Mouse (Mus musculus) cerebellum, postnatal 25 days (tissue): ENCODE data around the gene B230118H07Rik.
A peak's percentile ranks its signal among the peaks of the same experiment; 100 is the strongest.

Experiments used
- DNase-seq, 2 experiments: peaks; one replicate each; pipeline ENCODE4 v3.0.0; 2021; ENCODE audit warnings: mixed read lengths in 2 of 2

B230118H07Rik gene

DNA sequence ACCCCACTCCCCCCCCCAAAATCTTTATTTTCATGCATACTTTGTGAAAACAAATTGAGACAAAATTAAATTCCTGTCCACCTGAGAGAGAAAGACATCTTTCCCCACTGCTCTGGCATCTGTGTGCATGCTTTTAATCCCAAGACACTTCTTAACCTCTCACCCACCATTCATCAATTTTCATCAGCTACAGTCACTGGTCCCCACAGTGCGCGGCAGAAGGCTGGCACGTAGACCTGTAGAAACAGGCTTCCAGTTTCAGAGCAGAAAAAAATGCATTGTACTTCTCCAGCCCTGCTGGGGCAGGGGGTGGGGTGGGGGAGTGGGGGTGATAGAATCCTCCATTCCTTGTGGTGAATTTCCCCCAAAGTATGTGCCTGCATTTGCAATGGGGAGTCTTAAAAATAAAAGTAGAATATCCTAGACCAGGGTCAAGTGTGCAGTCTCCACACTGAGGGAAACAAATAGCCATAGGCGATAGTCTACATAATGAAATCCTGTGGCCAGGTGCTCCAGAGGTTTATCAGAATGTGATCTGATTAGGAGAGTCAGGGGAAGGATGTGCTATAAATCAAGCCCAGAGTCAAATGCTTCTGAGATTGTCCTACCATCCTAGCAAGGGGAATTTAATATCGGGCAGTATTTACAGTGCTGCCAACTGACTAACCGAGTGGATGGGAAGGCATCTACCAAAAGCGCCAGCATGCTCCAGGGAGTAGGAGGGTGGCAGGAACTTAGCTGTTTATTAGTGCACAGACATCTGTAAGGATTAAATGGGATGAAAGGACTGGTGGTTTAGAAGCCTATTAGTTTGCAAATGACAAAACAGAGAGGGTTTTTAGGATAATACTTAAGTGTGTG lies 10.1 kb downstream of the B230118H07Rik start:
- DNase-seq: no peak

DNA sequence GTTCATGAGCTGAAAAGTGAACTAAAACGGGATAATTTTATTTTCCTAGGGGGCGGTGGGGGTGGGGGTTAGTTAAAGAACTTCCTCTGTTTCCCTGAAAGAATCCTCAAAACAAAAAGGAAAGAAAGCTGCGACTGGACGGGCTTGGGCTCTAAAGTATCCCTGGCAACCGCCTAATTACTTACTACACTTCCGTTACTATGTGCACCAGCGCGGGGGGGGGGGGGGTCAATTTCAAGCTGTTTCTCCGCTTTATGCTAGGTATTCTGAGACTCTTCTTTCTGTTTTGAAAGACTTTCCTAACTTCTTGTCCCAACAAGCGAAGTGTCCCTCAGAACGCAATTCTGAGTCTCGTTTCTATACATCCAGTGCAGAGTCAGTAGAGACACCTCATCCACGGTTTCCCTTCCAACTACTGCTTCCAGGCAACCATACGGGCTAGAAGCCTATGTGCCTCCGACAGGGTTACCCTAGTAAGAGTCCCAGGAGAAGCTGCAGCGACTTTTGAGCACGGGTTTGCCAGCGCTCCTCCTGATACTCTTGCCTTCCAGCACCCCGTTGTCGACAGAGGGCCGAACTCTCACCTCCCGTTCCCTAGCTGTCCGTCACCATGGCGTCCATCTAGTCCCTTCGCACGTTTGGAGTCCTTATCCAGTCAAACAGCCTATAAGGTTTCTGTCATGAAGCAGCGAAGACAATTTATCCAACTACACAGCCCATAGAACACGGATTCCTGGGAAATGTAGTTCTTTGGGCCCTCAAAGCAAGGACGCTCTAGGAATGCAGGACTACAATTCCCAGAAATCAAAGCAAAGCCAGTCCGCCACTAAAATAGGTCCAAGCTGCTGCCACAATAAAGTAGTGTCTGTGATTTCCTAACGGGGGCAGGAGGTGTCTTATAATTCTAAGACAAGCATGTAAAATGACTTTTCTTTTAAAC lies 20.8 kb downstream of the B230118H07Rik start:
- peak; percentile 79 to 87 for DNase-seq

- DNase-seq: no peak
Measured at GRCm38 (mm10) chr2:101627227-101627626, 22.1 kb downstream of the B230118H07Rik start.

DNA sequence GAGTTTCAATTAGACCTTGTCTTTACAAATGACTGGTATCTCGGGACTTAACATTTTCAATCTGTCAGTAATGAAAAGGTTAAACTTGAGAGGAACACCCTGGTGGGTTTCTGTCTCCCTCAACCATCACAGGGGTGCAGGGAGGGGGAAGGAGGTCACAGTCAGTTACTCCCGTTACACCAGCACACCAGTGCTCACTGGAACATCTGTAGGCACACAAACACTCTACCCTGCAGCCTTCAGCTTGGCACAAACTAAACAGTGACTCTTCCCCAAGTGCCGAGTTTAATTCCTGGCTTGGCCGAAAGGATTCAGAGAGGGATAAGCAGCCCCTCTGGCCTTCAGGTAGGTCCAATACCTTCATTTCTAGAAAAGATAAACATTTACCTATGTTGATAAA lies 24.8 kb downstream of the B230118H07Rik start, which contains the start of gene Rag2:
Gene Rag2, plus strand, starts transcription at position 193 of the 400 bp plus-strand sequence.
- DNase-seq: no peak

DNA sequence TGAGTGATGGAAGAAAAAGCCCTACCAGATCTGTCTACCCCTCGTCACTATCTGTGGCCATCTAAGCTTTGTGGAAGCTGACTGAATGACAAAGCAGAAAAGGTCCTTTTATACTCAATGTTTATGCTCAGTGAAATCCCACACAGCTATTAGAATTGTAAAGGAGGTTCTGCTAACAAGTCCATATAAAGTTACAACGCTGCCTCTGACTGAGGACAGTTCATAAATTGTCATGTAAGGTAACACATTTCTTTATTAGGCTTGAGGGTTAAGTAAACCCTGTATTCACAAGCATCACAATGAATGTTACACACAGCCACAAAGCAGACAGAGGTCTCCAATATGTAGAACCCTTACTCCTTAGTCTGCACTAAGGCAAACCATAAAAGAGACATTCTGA lies 25.3 kb downstream of the B230118H07Rik start:
- DNase-seq: no peak

DNA sequence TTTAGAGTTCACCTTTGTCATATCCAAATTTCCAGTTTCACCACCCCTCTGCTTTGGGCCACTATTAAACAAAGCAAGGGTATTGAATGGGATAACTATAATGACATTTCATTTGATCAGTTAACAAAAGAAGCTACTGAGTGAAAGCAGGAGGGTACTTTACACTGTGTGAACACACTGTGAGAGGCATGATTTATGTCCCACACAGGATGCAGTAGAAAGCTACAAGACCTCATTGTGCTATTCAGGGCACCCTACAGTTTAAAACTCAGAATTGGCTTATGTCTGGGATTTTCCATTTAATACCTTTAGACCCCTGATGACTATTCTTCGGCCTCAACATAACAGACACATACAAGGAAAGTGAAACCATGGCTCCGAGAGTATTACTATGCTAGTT lies 26.3 kb downstream of the B230118H07Rik start:
- DNase-seq: no peak

GRCm38 (mm10) chr2:101621611-101622010 lies 27.7 kb downstream of the B230118H07Rik start:
- no peak for DNase-seq

- no peak for DNase-seq
Measured at GRCm38 (mm10) chr2:101620899-101621298, 28.4 kb downstream of the B230118H07Rik start.

DNA sequence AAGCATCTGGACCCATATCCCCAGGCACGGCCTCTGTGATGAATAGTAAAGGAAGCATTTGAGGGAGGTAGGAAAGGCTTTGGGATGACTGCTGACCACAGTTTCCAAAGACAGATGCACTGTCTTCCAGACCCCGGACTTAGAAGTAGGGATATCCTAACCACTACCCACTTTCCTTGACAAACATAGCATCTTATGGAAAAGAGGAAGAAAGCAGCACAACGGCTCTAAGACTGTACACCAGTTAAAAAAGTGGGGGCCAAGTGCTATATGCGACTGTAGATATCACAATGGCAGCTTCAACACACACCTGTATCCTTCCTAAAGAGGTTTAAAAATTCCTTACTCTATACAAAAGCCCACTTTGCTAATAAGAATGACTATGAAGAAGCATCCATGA lies 31.0 kb downstream of the B230118H07Rik start:
- DNase-seq: no peak

- no peak for DNase-seq
Measured at GRCm38 (mm10) chr2:101615464-101616305, 33.6 kb downstream of the B230118H07Rik start.

DNA sequence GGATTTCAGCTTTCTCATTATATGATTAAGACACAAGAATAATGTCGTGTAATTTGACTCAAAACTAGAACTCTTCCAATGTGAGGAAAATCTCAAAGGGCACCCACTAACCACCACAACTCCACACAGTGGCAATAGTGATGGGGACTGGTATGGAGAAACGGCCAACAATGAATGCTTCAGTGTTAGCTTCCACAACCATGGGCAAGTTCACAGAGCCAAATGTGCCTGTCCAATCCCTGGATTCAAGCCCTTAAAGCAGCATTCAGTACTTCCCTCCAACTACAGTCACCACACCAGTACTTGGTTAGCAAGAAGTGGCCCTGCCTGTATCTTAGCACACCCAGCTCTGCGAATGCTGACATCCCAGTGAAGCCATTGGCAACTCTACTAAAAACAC lies 38.5 kb downstream of the B230118H07Rik start:
- DNase-seq: no peak

- DNase-seq: no peak
Measured at GRCm38 (mm10) chr2:101608232-101608894, 41.0 kb downstream of the B230118H07Rik start.

- DNase-seq: no peak
Measured at GRCm38 (mm10) chr2:101603099-101603498, 46.2 kb downstream of the B230118H07Rik start.

GRCm38 (mm10) chr2:101600703-101601102 lies 48.6 kb downstream of the B230118H07Rik start:
- DNase-seq: peak; percentile 63 to 77

GRCm38 (mm10) chr2:101598190-101599181 lies 50.8 kb downstream of the B230118H07Rik start:
- peak; percentile 32 to 48 for DNase-seq

DNA sequence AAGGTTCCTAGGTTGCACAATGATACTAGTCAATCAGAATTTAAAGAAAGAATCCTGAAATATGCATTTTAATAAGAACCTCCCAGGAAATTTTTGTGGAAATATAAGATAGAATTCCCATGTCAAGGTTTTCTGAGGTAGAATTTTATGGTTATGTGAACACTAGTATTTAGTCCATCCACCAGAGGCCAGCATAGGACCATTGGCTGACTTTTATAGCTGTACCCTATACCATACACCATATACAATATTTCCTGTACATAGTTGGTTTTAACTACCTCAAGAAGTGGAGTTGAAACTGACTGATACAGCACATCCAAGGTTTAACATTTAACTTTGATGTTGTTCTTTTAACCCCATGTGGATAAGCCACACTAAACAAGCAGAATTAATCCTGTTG lies 52.1 kb downstream of the B230118H07Rik start:
- DNase-seq: peak in 1 of 2 experiments; percentile 46

DNA sequence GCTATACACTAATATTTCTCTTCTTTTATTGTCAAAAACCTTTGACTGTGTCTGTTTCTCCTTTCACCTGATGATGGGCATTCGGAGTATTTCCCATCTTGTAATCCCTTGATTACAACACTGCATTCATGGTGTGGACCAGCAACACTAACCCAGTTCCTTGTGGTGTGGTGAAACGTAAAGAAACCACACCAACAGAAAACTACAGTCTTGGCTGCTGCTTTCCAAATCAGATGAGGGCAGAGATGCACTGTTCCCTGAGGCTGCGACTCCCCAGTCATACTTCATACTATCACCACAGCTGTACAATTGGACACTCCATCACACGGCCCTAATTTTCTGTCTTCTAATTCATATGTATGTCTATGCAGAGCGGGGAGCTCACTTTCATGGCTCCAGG lies 54.7 kb downstream of the B230118H07Rik start:
- no peak for DNase-seq

DNA sequence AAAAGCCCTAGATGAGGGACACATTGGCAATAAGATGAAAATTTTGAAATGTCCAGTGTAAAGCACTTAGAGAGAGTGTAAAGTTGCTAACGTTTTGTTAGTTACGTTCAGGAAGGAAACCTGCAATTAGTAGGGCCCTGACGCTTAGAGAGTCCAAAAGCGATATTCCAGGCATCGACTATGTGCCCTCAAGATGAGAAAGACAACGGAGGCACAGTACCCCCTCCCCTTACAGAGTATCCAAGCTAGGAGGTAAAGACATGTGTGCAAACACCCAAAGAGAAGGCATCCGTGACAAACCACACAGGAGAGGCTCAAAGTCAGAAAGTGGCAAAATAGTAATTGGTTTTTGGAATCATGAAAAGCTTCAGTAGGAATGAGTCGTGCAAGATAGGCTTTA lies 56.4 kb downstream of the B230118H07Rik start:
- DNase-seq: no peak

DNA sequence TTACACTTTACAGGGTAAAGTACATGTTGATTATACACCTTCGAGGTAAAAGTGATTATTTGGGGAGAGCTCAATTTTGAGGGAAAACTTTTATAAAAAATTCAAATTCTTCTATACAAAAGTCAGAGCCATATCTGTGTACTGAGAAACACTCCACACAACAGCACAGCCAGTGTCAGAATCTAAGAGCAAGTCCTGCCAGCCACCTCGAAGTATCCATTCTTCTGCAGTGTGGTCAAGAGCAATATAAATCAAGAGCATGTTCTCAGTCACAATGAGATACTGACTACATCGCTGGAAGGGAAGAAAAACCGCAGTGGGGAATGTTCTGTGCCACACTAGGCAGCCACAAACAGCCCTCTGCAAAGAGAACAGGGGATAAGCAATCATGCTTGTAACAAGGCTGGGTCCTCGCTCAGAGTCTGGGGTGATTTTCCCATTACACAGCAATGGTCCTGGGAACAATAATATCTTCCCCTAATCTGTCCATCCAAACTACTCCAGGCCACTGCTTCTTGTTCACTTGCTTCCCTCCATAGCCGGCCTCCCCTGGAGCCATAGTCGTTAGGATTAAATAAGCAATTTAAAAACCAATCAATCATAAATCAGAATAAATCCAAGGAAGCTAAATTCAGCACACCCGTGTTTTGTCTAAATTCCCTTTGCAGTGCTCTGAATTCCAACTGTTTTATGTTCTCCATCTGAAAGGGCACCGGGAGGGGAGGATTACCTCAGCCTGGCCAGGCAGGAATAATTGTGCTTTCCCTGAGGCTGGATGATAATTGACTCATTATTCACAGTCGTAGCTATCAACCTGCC lies 57.1 kb downstream of the B230118H07Rik start:
- peak; percentile 29 to 47 for DNase-seq

DNA sequence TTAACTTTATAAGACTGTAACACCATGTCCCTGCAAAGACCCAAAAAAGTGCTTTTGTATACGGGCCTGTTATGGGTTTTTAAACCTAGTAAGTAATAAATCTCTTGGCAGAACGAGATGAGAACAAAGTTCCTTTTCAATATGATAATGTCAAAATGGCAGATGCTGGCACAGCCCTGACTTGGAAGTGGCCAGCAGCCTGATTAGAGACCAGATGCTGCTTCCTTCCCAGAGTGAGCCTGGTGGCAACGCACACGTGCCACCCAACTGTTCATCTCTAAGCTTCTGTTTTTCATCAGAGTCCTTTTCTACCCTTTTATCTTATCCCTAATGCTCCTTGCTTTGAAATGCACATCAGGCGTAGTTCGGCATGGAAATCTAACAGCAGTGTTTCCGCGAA lies 58.0 kb downstream of the B230118H07Rik start:
- DNase-seq: peak in 1 of 2 experiments; percentile 12
